Mouse (Mus musculus): ENCODE measurements around the gene Olfr1086. TPM values are rescaled to one million over a fixed set of nuclear protein-coding genes. Genes with fewer than 3 reads are reported as not detected.
"Not testable (repeated sequence)": the region's sequence is repeated elsewhere in the genome, so short reads cannot be mapped to it uniquely, and the experiment has no call there.

Gene Olfr1086
- total RNA-seq (2021), result not detected in 2 replicates
- long read RNA-seq, experiment 1, result 0 reads
- long read RNA-seq, experiment 2, result 0 reads

DNA sequence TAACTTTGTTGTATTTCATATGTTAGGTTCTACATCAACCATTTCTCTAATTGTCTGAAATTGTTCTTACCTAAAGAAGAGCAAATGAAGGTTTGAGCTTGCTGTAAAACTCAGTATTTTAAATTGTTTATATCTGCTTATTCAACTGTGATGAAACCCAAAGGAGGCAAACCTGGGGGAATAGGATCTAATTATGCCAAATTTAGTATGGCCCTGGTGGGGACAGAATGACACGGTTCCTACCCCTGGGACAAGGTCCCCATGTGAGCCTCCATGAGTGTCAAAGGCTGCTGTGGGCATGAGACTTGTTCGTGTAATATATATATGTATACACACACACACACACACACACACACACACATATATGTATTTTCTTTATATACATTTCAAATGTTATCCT lies at the start of gene Olfr1086:
TSS of gene Olfr1086 (minus strand) at position 101 of the 400 bp plus-strand sequence.
- no peak for DNase-seq

DNA sequence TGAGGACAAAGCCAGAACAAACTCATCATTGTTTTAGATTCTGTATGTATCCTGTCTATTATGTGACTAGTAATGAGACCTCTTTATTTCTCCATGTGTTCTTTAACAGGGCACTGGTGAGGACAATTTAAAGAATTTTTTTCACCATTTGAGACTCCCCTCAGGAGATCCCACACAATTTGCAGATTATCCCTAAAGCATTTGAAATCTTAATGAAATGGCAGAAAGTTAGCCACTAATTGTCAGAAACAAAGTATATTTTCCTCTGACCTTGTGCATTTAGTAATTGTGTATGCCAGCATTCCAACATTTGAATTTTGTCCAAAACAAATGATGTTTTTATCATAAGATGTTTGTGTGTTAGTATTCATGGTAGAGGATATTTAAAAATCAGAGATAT lies 18.4 kb upstream of the Olfr1086 start, which contains the start of gene Olfr1087:
TSS of gene Olfr1087 (minus strand) at position 101 of the 400 bp plus-strand sequence.
- DNase-seq, result no peak

DNA sequence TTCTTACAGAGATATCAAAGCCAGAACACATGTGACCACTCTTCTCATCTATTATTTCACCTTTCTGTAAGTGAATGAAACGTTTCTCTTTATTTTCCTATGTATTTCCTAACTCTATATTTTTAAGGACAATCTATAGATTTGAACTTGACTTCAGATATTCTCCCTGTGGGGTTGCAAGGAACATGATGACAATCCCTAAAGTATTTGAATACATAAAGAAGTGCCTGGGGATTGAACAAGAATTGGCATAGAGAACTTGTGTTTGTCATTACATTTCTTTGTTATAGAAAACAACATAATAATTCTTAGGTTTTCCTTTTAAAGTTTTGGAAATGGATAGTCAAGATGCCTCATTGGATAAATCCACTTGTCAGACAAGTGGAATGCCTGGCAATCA lies 18.0 kb downstream of the Olfr1086 start, which contains the start of gene Olfr1085:
TSS of gene Olfr1085 (minus strand) at position 101 of the 400 bp plus-strand sequence.
- no peak for DNase-seq

DNA sequence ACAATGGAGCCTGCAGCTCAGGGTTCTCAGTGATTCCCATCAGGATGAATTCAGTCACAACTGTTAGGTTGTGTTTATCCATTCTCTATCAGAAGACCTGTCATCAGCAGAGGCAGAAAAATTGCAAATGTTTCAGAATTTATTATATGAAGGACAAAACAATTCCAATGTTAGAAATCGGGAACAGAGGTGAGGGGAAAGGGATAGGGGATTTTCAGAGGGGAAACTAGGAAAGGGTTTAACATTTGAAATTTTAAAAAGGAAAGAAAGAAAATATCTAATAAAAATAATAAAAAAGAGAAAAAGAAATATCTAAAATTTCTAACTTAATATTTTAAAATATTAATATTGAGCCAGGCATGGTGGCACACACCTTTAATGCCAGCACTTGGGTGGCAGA lies 40.3 kb downstream of the Olfr1086 start, which contains the start of gene Olfr1084:
TSS of gene Olfr1084 (minus strand) at position 101 of the 400 bp plus-strand sequence.
- not testable (repeated sequence) for DNase-seq

Other genes starting within 250 kb of the Olfr1086 start
- gene Olfr1065, start 229.5 kb downstream of the Olfr1086 start, total RNA-seq (2021), result not detected in 2 replicates
- gene Olfr1066, start 223.8 kb downstream of the Olfr1086 start, total RNA-seq (2021), result not detected in 2 replicates
- gene Olfr228, start 192.7 kb downstream of the Olfr1086 start, total RNA-seq (2021), result not detected in 2 replicates
- not detected in 2 replicates for gene Olfr1076, start 171.6 kb downstream of the Olfr1086 start, total RNA-seq (2021)
- gene Olfr1079, start 137.6 kb downstream of the Olfr1086 start, total RNA-seq (2021), result not detected in 2 replicates
- gene Olfr1080, start 121.9 kb downstream of the Olfr1086 start, total RNA-seq (2021), result not detected in 2 replicates
- not detected in 2 replicates for gene Olfr1082, start 81.1 kb downstream of the Olfr1086 start, total RNA-seq (2021)
- not detected in 2 replicates for gene Olfr1084, start 40.4 kb downstream of the Olfr1086 start, total RNA-seq (2021)
- gene Olfr1085, start 18.1 kb downstream of the Olfr1086 start, total RNA-seq (2021), result not detected in 2 replicates
- not detected in 2 replicates for gene Olfr1087, start 18.3 kb upstream of the Olfr1086 start, total RNA-seq (2021)
- not detected in 2 replicates for gene Olfr1089, start 53.6 kb upstream of the Olfr1086 start, total RNA-seq (2021)
- not detected in 2 replicates for gene Olfr1090, start 78.9 kb upstream of the Olfr1086 start, total RNA-seq (2021)
- not detected in 2 replicates for gene Olfr1093, start 102.4 kb upstream of the Olfr1086 start, total RNA-seq (2021)
- gene Olfr141, start 129.9 kb upstream of the Olfr1086 start, total RNA-seq (2021), result not detected in 2 replicates
- gene Olfr1094, start 144.6 kb upstream of the Olfr1086 start, total RNA-seq (2021), result not detected in 2 replicates
- gene Olfr1095, start 171.6 kb upstream of the Olfr1086 start, total RNA-seq (2021), result not detected in 2 replicates
- gene Gm13723, start 194.7 kb upstream of the Olfr1086 start, total RNA-seq (2021), result not detected in 2 replicates
- gene Olfr1097, start 212.1 kb upstream of the Olfr1086 start, total RNA-seq (2021), result not detected in 2 replicates
- not detected in 2 replicates for gene Olfr1098, start 244.5 kb upstream of the Olfr1086 start, total RNA-seq (2021)